Mouse (Mus musculus) stomach, embryonic 16.5 days (tissue): ENCODE measurements around the gene Krtap5-4. TPM values are rescaled to one million over a fixed set of nuclear protein-coding genes. Genes with fewer than 3 reads are reported as not detected.

Experiments used
- ATAC-seq: fragments of 200-750 bp; cut with Nextera tagmentation; 2 replicates; pipeline ENCODE4 v1.8.0; 2017; ENCODE audit warnings: moderate number of reproducible peaks, moderate TSS enrichment; ENCODE audit not compliant: insufficient read depth, low FRiP score
- H3K27ac ChIP-seq: fragments of 300-500 bp; sonication (generic); 2 replicates; pipeline ENCODE4 v1.5.1; 2014; ENCODE audit warnings: low read length
- H3K27me3 ChIP-seq: fragments of 300-500 bp; sonication (generic); 2 replicates; pipeline ENCODE4 v1.6.1; 2014; ENCODE audit warnings: low read length, control low read depth, mixed read lengths; ENCODE audit not compliant: control insufficient read depth, insufficient read depth
- H3K36me3 ChIP-seq: fragments of 300-500 bp; sonication (generic); 2 replicates; pipeline ENCODE4 v1.6.1; 2014; ENCODE audit warnings: low read length; ENCODE audit not compliant: control insufficient read depth, insufficient read depth
- H3K4me1 ChIP-seq: fragments of 300-500 bp; sonication (generic); 2 replicates; pipeline ENCODE4 v1.6.1; 2014; ENCODE audit warnings: low read length, control low read depth, mixed read lengths; ENCODE audit not compliant: control insufficient read depth, insufficient read depth
- H3K4me2 ChIP-seq: fragments of 300-500 bp; sonication (generic); 2 replicates; pipeline ENCODE4 v1.6.1; 2014; ENCODE audit warnings: low read depth, low read length, mixed read lengths
- H3K4me3 ChIP-seq: fragments of 300-500 bp; sonication (generic); replicated peaks from 2 replicates; pipeline ENCODE4 v1.5.1; 2014; ENCODE audit warnings: mild to moderate bottlenecking, low read length
- H3K9ac ChIP-seq: fragments of 300-500 bp; sonication (generic); 2 replicates; pipeline ENCODE4 v1.6.1; 2014; ENCODE audit warnings: low read length
- H3K9me3 ChIP-seq: fragments of 300-500 bp; sonication (generic); replicated peaks from 2 replicates; pipeline ENCODE4 v1.6.1; 2016; ENCODE audit warnings: low read length, control low read depth; ENCODE audit not compliant: control insufficient read depth
- WGBS: fragments of 180-500 bp; shearing (Covaris S2); extraction: QIAGEN DNeasy Blood & Tissue Kit; methylation state at CpG from one replicate; pipeline ENCODE4 v1.1.7; 2014; 5-methylcytosine and 5-hydroxymethylcytosine counted together
- polyA plus RNA-seq: library from polyadenylated mRNA; unstranded; fragments of >200 nt; fragmentation: Nextera tagmentation; extraction: Ambion mirVana; gene quantifications from 2 replicates; pipeline ENCODE4 v1.2.1, GENCODE M21; 2015

The Krtap5-4 gene
- polyA plus RNA-seq, 1 experiment from 2014 or later, result not detected

GRCm38 (mm10) chr7:142349308-142349961 is 46.1 kb downstream of the Krtap5-4 start:
- 25% methylated on average over 9 of the region's 9 CpGs for WGBS
- no peak overlapping the region for H3K9ac ChIP-seq
- no peaks in the 10 kb centered on the region for H3K27me3 ChIP-seq
- no peak overlapping the region for H3K4me3 ChIP-seq
- ATAC-seq, result 0 out of 2 replicates have a peak, but pooled peaks have one; percentile 5
- H3K4me1 ChIP-seq, result peaks cover 15% of the 10 kb centered on the region; the same call in 1 of the 2 replicates
- H3K36me3 ChIP-seq, result no peaks in the 10 kb centered on the region
- H3K4me2 ChIP-seq, result no peak overlapping the region
- H3K9me3 ChIP-seq, result no peaks in the 10 kb centered on the region
- no peak overlapping the region for H3K27ac ChIP-seq

DNA sequence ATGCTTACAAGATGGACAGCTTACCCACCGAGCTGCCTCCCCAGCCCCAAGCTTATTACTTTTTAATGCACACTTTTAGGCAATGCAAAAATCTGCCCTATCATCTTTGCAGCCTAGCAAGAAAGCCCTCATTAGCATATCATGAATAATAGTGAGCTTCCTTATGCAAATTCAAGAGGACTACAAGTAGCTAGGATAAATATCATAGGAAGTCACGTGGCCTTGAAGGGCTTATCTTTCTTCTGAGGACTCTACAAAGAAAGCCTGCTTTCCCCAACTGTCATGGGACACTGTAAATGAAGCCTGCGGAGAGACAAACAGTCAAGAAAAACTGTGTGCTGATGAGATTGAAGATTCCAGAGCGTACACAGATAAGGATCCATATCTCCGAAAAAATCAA is 48.2 kb downstream of the Krtap5-4 start:
- no peak overlapping the region for H3K27ac ChIP-seq

GRCm38 (mm10) chr7:142353854-142354253 is 50.5 kb downstream of the Krtap5-4 start:
- Histone ChIP-seq H3K9me3 (no peaks in the 10 kb centered on the region), H3K27ac (no peak overlapping the region), H3K4me3 (no peak overlapping the region), H3K4me2 (no peak overlapping the region), H3K36me3 (no peaks in the 10 kb centered on the region), H3K9ac (no peak overlapping the region), H3K4me1 (peaks cover 19% of the 10 kb centered on the region; the same call in 1 of the 2 replicates), H3K27me3 (no peaks in the 10 kb centered on the region)
- ATAC-seq, result no peak
- WGBS, result 66% methylated on average over 5 of the region's 5 CpGs

More for the DNA sequence above, 48.2 kb downstream of the Krtap5-4 start:
- Histone ChIP-seq H3K27me3 (no peaks in the 10 kb centered on the region), H3K4me1 (peaks cover 18% of the 10 kb centered on the region; the same call in 1 of the 2 replicates), H3K4me3 (no peak overlapping the region), H3K36me3 (no peaks in the 10 kb centered on the region), H3K4me2 (no peak overlapping the region), H3K9ac (no peak overlapping the region), H3K9me3 (no peaks in the 10 kb centered on the region)
- 61% methylated on average over 5 of the region's 5 CpGs for whole genome bisulfite sequencing
- ATAC-seq, result no peak

Other genes starting within 250 kb of the Krtap5-4 start
- 73.9 and 75.9 TPM in 2 replicates for gene Mob2, start 242.5 kb upstream of the Krtap5-4 start, polyA plus RNA-seq
- 6.4 TPM in 2 replicates for gene Dusp8, start 207.7 kb upstream of the Krtap5-4 start, polyA plus RNA-seq
- not detected in 2 replicates for gene Gm45618, start 182.8 kb upstream of the Krtap5-4 start, polyA plus RNA-seq
- gene Gm39115, start 167.5 kb upstream of the Krtap5-4 start, polyA plus RNA-seq, result not detected in 2 replicates
- not detected in 2 replicates for gene Gm45337, start 158.9 kb upstream of the Krtap5-4 start, polyA plus RNA-seq
- not detected in 2 replicates for gene Gm29735, start 146.4 kb upstream of the Krtap5-4 start, polyA plus RNA-seq
- not detected in 2 replicates for gene Gm4553, start 137.8 kb upstream of the Krtap5-4 start, polyA plus RNA-seq
- not detected in 2 replicates for gene Krtap5-2, start 127.5 kb upstream of the Krtap5-4 start, polyA plus RNA-seq
- gene Gm10153, start 113.2 kb upstream of the Krtap5-4 start, polyA plus RNA-seq, result not detected in 2 replicates
- not detected in 2 replicates for gene Krtap5-3, start 102.2 kb upstream of the Krtap5-4 start, polyA plus RNA-seq
- gene Gm7579, start 91.7 kb upstream of the Krtap5-4 start, polyA plus RNA-seq, result not detected in 2 replicates
- gene Krtap5-5, start 73.6 kb upstream of the Krtap5-4 start, polyA plus RNA-seq, result not detected in 2 replicates
- gene Gm40460, start 62.5 kb upstream of the Krtap5-4 start, polyA plus RNA-seq, result not detected in 2 replicates
- not detected in 2 replicates for gene Gm2431, start 45.2 kb upstream of the Krtap5-4 start, polyA plus RNA-seq
- not detected in 2 replicates for gene Gm4559, start 29.2 kb upstream of the Krtap5-4 start, polyA plus RNA-seq
- gene Krtap5-1, start 6.4 kb upstream of the Krtap5-4 start, polyA plus RNA-seq, result not detected in 2 replicates
- 3.7 and 5.2 TPM in 2 replicates for gene Ifitm10, start 70.2 kb downstream of the Krtap5-4 start, polyA plus RNA-seq
- gene Gm49369, start 79.1 kb downstream of the Krtap5-4 start, polyA plus RNA-seq, result 0.96 TPM in 1 of 2 replicates, not detected in the other
- 451 and 599 TPM in 2 replicates for gene Ctsd, start 84.5 kb downstream of the Krtap5-4 start, polyA plus RNA-seq
- 31.1 and 50.1 TPM in 2 replicates for gene Syt8, start 131.3 kb downstream of the Krtap5-4 start, polyA plus RNA-seq
- gene Tnni2, start 138.3 kb downstream of the Krtap5-4 start, polyA plus RNA-seq, result 20.2 and 217 TPM in 2 replicates
- gene Lsp1, start 157.3 kb downstream of the Krtap5-4 start, polyA plus RNA-seq, result 216 and 235 TPM in 2 replicates
- gene Tnnt3, start 195.3 kb downstream of the Krtap5-4 start, polyA plus RNA-seq, result 12.0 and 208 TPM in 2 replicates
- gene Mrpl23, start 229.1 kb downstream of the Krtap5-4 start, polyA plus RNA-seq, result 16.2 and 30.7 TPM in 2 replicates